Mouse (Mus musculus): ENCODE results near the gene Bglap2.
"Not testable (repeated sequence)": the region's sequence is repeated elsewhere in the genome, so short reads cannot be mapped to it uniquely, and the experiment has no call there.

Bglap2 gene

DNA sequence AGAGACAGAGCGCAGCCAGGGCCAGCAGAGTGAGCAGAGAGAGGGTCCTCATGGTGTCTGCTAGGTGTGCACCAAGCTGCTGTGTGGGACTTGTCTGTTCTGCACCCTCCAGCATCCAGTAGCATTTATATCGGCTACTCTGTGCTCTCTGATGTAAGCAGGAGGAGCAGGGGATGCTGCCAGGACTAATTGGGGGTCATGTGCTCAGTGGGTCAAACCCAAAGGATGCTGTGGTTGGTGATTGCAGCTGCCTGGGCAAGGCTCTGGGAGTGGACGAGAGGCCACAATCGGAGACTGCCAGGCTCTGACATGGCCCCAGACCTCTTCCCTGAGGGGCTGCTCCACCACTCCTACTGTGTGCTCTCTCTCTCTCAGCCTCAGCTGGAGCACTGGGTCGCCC, at the start of gene Bglap2:
Gene Bglap2, minus strand, starts transcription at position 101 of the 400 bp plus-strand sequence.
- DNase-seq: not testable (repeated sequence)

DNA sequence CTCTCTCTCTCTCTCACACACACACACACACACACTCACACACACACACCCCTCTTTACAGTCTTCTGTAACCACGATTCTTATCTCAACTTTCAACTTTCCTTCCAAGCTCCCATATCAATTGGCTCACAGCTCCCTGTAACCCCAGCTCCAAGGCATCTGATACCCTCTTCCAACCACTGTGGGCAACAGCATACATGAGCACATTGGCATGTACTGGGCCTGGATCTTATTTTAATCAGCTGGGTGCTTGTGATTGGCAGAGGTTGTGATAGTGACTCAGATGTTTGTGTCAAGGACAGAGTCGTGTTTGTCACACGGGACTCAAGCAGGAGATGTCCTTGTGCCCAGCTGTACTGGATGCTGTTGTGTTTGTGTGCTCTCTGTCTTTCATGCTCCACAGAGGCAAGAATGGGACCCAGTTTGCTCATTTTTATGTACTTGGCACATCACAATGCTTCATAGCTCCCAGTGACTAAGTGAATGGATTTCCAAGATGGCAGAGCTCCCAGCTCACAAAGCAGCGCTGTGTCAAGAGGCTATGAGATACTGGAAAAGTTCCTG, 48.9 kb upstream of the Bglap2 start:
- DNase-seq: no peak

DNA sequence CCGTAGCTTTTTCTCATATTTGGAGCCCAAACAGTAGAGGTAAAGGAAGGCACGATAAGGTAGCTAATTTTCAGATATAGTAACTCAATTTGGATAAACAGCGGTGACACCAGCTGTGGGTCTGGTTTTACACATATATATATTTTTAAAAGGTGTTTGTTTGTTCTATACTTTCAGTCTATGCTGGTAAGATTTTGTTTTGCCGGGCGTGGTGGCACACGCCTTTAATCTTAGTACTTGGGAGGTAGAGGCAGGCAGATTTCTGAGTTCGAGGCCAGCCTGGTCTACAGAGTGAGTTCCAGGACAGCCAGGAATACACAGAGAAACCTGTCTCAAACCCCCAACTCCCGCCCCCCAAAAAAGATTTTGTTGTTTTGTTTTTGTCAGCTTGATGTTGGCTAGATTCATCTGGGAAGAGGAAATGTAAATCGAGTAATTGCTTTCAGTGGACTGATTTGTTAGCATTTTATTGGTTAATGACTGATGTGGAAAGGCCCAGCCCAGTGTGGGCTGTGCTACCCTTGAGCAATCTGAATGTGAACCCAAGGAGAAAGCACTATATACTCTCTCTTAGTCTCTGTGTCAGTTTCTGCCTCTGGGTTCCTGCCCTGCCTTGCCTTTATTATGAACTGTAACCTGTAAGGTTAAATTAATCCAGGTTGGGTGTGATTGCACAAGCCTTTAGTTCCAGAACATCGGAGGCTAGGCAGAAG, 47.4 kb upstream of the Bglap2 start:
- DNase-seq: no peak

DNA sequence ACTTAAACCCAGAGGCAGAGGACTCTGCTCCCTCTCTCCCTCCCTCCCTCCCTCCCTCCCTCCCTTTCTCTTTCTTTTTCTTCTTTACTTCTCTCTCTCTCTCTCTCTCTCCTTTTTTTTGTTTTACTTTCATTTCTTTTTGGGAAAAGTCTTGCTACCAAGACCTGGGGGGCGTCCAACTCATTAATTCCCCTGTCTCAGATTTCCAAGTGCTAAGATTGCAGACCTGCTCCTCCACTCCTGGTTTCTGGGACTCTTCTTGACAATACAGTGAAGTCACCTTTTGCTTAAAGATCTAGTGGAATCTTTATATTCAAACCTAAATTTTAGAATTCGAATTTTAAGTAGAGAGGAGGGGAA, 46.8 kb upstream of the Bglap2 start:
- DNase-seq: no peak

DNA sequence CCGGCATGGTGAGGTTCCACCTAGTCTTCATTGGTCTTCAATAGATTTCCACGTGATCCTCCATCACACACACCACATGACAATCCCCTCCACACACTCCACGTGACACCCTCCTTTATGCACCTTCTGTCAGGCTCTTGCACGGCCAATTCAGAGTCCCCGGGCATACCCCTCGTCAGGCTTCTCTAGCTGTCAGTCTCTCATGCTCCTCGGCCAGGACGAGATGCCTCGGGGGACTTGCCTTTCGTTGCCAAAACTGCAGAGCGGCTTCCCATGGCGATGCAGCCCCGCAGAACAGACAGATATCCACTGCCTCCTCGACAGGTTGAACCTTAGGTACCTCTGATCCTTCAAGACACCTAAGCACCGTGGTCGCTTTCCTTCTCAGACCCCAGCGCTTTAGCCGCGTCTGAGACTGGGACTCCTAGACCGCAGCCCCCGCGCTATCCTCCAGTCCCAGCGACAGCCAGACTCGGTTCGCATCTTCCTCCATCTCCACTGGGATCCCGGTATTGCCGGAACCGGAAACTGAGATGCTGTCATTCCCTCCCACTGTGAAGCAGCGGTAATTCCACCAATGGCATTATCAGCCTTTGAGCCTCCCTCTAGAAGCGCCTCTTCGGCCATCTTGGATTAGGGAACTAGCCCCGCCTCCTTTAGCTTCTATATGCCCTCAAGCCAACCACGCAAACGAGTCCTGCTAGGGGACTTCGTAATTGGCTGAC, 46.3 kb upstream of the Bglap2 start, which contains the start of gene Slc25a44:
Gene Slc25a44, minus strand, starts transcription at position 535 of the 725 bp plus-strand sequence.
- DNase-seq: peak; percentile 97

DNA sequence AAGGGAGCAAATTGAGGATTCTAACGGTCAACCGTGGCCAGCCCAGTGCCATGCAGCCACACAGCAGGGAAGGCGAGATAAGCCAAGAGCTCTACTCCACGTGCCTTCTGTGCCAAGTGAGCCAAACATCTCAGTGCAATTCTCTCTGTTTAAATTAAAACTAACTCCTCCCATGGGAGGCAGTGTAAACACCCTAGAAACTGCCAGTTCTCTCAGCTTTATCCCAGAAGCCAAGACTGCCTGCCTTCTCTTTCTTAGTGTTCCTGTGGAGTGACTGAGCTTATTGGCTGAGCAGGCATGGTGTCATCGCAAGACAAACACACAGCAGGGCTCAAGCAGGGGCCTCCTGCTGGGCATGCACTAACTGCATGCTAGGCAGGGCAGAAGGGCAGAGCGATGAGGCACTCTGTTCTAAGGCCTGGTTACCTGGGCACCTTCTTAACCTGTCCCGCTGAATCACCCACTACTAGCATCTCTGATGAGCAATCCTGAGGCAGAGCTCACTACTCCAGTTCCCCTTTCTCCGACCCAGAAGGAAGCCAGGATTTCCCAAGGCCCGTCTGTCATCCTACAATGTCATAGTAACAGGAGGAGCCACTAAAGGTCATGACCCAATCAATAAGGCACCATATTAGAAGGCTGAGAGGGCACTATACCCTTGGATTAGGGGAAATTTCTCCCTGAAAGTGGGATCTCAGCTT, 43.7 kb upstream of the Bglap2 start:
- peak; percentile 62 for DNase-seq

DNA sequence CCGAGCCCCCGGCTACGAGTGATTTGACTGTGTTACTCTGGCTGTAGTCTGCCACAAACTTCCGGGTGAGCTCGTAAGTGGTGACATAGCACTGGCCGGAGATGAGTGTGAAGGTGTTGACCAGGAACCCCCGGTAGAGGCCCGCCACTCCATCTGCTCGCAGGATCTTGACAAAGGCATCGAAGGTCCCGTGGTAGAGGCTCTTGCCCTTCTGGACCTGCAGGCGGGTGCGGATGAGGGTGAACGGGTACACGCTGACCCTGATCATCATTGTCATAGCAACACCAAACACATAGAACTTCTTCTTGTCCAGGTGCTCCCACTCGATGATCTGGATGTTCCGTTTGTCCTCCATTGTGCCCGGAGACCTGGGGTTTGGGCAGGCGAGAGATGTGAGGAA, 42.3 kb upstream of the Bglap2 start:
- no peak for DNase-seq

DNA sequence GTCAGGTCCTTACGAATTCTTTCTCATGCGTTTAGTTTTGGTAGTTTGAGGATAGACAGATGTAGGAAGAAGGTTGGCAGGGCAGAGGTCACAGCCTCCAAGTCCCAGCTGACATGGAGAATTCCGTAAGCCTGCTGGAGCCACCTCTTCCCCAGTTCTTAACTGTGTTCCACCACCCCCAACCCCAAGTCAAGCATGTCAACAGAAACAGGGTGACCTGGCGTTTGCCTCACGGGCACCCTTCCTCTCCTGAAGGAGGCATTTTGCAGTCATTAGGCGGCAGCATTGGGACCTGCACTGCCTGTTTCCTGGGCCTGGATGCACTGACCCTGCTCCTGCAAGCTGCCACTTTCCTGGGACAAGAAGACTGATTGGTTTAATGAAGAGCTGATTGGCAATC, 39.5 kb upstream of the Bglap2 start:
- DNase-seq: no peak

DNA sequence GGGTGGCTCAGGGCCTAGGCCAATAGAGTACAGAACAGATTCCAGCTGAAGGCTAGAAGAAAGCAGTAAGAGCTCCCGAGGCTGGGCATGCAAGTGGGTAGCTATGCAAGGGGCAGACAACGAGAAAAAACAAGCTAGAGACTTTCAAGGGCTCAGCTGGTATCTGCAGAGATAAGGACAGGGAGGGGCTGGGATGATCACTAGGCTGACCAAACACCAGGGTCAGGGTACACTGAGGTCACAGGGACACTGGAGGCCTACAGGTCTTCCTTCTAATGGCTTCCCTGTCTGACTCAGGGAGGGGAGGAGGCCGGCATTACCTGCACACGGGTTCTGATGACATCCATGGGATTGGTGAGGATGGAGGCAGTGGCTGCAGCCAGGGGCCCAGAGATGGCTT, 37.2 kb upstream of the Bglap2 start:
- no peak for DNase-seq

DNA sequence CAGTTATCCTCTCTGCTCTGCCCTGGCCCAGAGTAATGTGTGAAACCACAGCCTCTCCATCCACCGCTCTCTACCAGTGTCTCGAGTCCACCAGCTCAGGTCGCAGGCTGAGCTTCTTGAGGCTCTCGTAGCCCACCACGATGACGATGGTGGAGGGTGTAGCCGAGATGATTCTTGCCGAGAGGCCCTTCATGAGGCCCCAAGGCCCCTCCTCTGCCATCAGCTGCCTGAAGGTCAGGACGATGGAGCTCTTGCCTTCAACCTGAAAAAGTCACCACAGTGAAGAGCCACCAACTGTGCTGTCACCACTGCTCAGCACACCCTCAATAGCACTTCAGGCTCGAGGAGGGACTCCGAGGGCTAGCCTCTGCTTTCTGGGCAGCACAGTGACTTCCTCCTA, 34.1 kb upstream of the Bglap2 start:
- no peak for DNase-seq

DNA sequence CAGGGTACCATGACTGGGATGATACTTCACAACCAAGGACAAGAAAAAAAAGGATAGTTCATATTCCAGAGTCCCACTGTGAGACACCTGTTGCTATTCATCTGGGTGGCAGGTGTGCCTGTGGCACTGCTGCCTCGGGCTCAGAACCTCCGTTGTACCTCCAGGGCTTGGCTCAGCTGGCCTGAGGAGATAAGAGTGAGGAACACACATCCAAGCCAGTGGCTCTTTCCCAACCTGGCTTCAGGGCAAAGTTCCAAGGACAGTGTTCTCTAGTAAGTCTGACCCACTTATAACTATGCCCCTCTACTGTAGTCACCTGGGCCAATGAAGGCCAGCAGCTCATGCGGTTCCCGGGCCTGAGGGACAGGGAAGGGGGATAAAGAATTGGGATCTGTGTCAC, 33.2 kb upstream of the Bglap2 start:
- no peak for DNase-seq

DNA sequence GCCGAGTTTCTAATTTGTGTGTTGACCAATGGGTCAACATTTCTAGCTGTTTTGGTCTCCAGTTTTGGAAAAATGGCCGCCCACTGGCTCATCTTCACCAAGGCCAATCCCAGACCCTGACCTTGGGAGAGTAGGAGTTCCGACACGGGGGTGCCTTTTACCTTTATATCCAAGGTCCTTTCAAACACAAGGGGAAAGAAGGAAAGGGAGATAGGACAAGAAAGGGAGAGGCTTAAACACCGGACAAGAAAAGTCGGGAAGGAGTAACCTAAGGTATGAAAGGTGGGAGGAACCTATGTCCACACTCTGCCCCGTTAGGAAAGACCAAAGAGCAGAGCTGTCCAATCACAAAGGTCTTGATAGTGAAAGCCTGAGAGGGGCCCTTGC, 32.1 kb upstream of the Bglap2 start:
- peak; percentile 25 for DNase-seq

DNA sequence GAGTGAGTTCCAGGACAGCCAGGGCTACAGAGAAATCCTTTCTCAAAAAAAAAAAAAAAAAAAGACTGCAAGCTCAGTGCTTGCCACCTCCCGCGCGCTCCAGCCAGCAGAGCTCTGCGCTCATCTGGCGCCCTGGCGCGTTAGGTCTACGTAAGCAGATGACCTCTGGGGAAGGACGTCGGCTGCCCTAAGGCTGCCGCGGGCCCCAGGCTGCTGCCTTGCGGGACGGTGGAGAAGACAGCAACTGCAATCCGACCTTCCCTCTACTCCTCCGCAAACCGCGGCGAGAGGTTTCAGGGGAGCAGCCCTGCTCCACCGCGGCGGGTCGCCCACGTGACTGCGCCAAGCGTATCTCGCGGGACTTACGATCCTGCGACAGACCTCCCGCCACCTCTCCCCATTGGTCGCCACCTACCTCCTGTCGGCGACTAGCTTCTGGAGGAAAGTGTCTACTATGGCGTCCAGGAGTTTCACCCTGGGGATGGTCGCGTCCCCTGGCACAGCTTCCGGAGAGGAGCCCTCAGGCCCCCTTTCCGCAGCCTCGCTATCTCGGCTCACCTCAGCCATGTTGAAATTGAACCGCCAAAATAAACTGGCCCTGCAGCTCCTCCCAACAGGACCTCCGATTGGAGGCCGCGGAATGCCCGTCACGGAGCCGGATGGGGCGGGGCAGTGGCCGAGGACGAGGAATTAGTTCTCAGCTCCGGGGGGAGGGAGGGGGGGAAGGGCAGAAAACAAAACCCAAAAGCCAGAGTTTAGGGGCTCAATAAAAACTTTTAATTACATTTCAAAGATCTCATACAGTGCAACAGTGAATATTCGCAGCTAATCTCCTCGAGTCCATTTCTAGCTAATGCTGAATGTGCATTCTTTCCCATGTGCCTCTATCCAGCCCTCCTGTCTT, 31.5 kb upstream of the Bglap2 start, which contains the start of gene Pmf1:
Gene Pmf1, minus strand, starts transcription at position 591 of the 904 bp plus-strand sequence.
- peak; percentile 87 for DNase-seq

DNA sequence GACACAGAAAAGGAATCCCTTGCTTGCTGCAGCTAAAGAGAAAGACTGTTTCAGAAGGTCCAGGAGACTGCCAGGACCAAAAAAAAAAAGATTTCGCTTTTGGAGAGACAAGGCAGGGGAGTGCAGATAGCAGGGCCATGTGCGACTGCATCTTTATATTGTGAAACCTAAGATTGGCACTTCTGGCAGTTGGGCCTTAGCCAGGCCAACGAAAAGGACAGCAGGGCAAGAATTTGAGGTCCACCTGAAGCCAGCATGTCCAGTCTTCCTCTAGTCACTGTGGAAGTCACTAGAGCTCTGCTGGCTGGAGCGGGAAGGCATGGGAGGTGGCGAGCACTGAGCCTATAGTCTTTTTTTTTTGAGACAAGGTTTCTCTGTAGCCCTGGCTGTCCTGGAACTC, 30.5 kb upstream of the Bglap2 start:
- DNase-seq: peak; percentile 34

DNA sequence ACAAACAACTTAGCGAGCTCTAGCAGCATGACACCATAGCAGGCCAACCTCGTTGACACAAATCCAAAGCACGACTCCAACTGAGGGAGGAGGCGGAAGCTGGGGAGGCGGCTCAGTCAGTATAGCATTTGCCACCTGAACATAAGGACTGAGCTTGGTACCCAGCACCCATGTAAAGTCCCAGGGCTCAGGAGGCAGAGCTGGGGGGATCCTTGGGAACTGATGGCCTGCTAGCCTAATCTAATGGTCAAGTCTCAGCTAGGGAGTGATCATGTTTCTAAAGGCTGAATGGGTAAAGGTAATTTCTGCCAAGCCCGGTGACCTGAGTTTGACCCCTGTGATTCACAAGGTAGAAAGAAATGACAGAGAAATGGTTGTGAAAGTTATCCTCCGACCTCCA, 29.0 kb upstream of the Bglap2 start:
- DNase-seq: no peak

DNA sequence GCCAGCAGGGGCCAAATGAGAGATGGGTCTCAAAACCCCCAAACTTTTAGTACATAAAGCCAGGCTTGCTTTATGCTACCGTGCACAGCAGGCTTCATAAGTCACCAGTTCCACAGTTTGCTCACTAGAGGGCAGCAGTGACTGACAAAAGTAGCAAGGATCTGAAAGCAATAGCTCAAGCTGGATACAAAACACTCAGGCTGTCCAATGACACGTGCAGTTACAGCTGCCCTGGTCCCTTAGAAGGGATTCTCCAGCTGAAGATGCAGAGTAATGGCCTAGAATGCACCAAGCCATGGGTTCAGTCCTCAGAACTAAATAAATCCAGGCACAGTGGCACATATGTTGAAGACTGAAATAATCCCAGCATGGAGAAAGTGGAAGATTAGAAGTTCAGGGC, 28.6 kb upstream of the Bglap2 start:
- peak; percentile 56 for DNase-seq

DNA sequence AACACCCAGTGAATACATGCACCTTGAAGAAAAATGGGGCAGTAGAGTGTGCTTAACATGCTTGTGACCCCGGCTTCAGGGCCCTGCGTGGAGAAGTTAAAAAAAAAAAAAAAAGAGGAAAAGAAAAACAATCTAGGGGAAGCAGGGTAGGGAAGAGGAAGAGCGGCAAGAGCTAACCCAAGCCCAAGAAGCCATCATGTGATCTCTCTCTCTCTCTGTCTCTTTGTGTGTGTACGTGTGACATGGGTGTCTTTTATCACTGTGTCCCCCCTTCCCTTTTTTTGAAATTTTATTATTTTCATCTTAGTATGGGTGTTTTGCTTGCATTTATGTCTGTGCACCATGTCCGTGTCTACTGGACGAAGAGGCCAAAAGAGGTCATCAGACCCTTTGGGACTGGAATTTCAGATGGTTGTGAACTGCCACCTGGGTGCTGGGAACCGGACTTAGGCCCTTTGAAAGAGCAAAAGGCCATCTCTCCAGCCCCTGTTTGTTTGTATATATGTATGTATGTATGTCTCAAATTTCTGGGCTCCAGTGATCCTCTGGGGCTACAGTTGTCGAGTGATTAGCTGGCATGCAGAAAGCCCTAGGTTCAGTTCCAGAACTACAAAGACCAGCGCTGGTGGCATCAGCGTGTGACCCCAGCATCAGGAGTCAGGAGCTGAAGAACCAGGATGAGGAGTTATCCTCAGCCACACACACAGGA, 25.2 kb upstream of the Bglap2 start:
- DNase-seq: no peak

DNA sequence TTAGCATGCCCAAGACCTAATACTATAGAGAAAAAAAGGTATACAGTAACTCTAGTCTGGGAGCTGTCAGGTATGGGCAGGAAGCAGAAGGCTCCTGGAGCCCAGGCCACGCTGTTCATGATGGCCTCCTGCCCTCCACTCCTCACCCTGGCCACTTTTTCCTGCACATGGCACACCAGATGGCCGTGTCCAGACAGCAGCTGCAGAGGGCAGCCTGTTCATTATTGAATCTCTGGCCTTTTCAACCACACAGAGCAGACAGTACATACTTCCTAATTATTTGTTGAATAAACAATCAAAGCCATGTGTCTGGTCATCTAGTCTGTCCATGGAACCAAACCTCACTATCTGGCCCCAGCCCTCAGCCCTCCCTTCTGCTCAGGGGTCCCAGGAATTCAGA, 20.2 kb upstream of the Bglap2 start:
- peak; percentile 88 for DNase-seq

DNA sequence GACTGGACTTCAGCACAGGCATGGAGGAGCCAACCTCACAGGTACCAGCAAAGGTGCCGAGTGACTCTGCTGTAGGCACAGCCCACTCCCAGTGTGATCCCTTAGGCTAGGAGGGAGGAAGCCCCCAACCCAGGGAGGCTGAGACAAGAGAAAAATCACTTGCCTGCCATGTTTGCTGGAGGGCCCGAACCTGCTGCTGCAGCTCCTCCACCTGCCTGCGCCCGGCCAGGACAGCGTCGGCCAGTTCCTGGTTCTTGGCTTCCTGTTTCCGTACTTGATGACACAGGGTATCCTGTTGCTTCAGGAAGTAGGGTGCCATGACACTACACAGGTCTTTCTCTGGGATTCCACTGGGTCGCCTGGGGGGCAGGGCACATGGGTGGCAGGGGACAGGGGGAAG, 17.2 kb upstream of the Bglap2 start:
- no peak for DNase-seq

DNA sequence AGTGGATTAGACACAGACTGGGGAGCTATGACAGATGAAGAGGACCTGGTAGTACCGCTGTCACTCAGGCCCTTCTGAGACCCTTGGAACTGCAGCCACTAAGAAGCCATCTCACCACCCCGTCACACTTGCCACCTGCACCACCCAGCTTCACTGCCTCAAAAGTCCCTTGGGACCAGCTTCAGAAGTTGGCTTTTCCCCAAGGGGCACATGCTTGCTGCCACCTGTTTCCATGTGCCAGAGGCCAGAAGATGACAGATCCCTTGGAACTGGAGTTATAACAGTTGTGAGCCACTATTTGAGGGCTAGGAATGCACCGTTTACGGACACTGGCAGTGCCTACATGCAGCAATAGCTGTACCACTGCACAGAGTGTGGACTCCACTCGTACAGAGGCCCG, 16.8 kb upstream of the Bglap2 start:
- DNase-seq: no peak

DNA sequence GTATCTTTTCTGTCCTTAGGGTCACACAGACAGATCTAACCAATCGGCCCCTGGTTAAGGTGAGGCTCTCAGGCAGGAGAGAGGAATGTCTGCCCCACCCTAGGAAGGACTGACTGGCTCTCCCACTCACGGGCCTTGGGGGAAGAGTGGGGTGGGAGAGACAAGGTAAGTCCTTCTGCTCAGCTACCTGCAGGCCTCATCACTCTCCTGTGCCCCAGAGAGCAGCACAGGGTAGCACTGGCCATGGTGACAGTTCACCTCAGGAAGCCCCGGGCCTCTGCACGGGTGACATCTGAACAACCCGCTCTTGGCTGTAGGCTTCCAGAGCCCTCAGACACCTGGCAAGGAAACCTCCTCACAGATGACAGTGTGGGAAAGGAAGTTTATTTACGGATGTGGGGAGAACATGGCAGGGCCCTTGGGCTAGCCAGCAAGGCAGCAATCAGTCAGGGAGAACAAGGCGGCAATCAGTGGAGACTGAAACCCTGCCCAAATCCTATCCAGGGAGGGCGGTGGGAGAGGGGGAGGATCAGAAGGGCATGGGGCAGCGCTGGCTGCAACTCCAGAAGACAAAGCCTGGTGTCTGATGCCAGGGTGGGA, 15.4 kb upstream of the Bglap2 start:
- DNase-seq: no peak
